Mouse (Mus musculus) thymus, postnatal 14 days (tissue): ENCODE measurements around the gene Rapgefl1.

Experiments
- DNase-seq: peaks from one replicate; pipeline ENCODE4 v3.0.0; 2021

The Rapgefl1 gene

DNA sequence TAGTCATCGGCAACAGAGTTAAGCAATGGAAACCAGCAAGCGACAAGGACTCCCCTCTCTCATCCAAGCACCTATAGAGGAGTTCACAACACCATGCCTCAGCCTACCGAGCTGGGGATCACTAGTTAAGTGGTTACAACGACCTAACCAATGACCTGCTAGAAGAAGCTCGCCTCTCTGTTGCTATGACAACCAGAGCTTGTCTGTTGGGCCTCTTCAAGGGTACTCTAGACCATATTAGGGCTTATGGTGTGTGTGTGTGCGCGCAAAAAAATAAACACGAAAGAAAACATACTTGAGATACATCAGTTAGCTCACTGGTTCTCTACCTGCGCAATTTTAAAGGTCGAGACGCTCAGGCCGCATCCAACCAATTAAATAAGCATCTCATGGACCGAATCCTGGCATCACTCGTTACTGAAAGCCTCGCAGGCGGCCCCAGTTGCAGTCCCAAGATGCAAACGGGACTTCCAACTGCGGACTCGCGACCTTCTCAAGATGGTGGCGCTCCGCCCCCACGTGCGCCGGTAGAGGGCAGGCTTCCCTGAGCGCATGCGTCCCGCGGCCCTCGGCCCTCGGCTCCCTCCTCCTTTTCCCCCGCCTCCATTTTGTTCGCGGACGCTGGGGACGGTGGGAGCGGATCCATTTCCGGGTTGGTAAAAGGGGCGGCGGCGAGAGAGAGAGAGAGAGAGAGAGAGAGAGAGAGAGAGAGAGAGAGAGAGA is 26.6 kb downstream of the Rapgefl1 start, which contains the start of gene Wipf2:
Gene Wipf2, plus strand, starts transcription at position 611 of the 723 bp plus-strand sequence.
- DNase-seq, result peak; percentile 97

DNA sequence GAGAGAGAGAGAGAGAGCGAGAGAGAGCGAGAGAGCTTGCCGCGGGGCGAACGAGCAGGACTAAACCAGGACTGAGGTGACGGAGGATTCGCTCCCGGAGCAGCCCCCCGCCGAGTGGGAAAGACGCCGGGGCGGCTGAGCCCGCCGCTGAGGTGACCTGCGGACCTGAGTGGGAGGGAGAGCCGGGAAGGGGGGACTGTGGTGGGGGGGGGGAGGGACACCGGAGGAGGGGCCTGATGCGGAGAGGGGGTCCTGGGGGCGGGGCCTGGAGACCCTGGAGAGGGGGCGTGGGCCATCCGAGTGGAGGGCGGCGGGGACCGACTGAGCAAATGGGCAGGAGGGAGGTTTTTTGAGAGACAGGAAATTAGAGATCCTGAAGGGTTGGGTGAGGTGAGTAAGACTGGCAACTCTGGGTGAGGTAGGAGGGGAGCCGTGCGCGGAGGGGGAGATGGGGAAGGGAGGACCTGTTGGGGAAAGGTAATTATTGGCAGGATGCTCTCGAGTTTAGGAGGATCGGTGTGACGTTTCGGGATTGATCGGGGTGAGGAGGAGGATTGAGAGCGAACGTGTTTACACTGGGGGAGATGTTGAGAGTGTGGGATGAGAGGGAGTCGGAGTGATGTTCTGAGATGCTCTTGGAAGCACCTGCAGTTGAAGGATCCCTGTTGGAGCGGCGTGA is 27.3 kb downstream of the Rapgefl1 start:
- DNase-seq, result peak; percentile 75

DNA sequence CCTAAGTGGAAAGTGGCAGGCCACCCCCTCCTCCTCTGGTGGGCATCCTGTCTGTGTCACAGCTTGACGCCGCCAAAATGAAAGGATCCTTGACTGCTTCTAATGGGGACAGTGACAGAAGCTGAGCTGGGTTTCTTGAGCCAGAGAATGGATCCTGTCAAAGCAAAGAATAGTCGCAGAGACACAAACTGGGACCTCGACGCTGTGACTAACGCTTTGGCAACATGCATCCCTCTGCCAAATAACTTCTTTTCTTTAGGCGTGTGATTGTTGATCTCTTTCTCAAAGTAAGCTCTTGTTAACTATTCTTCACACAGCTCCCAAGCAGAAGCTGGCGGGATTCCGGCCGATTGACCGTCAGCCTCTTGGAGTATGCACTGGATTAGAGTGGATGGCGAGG is 30.7 kb downstream of the Rapgefl1 start:
- DNase-seq, result no peak

DNA sequence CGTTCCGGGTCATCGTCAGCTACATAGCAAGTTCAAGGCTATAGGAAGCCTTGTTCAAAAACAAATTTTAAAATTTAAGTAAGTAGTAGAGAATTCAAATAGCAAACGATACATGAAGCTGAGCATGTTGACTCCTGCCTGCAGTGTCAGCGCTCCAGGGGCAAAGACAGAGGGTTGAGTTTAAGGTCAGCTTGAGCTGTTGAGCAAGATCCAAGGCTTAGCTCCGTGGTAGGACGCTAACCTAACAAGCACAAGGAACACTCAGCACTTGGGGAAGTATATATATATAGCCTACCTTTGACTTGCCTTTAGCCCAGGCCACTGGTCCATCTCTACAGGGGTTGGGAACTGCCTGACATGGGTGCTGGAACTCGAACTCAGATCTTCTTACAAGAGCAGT is 33.3 kb downstream of the Rapgefl1 start:
- DNase-seq, result no peak

DNA sequence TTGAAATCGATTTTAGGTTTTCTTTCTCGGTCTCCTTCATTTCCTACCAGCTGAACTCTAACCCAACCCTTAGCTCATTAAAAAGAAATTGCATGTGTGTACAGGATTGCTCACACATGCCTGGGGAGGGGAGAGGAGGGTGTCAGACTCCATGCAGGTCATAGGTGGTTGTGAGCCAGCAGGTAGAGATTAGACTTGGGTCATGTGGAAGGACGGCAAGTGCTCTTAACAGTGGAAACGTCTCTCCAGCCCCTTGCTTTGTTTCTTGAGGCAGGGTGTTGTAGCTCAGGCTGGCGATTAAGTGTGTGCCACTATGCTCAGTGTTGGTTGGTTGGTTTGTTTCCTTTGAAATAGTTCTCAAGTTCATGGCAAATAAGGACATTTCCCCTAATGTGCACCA is 34.2 kb downstream of the Rapgefl1 start:
- no peak for DNase-seq

DNA sequence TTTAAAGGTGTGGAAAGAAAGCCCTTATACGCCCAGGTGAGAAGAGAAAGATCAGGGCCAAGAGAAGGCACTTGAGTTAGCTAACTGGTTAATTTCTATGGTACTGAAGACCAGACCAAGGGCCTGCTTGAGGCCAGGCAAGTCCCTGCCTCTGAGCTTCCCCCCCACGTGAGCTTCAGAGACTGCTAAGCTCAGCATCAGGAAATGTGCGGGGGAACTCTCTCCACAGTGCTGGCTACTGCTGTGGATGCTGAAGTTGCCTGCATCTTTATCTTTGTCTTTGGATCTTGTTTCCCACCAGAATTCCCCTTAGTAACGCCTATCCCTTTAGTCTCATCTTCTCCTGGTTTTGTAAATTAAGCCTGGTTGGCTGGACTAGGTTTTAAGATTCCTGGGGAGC is 34.8 kb downstream of the Rapgefl1 start:
- DNase-seq, result no peak

DNA sequence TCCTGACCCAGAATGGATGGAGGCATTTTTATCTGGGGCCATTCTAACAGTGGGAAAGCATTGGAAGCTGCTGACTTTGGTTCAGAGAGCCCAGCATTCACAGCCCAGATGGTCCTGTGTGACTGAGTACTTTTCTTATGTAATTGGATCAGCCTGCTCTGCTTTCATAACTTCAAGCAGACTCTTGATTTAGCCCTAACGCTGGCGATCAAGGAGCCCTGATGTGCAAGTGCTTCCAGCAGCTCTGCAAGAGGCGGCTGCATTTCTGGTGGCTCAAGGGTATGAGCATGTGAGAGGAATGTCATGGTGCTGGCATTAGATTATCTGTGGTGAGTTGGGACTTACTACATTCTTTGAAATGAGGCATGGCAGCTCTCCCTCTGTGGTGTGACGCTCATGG is 35.5 kb downstream of the Rapgefl1 start:
- no peak for DNase-seq

DNA sequence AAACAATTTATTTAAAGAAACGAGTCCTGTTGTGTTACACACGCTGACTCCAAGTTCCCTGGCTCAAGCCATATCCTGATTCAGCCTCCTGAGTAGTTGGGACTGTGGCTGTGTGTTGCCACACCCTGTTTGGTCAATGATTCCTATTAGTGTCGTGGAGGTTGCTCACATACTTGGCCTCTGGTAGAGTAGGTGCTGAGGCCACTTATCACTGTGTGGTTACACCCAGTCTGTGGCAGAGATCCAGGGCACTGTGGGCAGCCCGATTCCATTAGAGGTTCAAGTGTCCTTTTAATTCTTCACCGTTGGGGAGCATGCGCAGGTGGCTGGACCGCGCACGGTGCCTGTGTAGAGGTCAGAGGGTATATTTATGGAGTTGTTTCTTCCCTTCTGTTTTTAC is 37.3 kb downstream of the Rapgefl1 start:
- DNase-seq, result no peak

DNA sequence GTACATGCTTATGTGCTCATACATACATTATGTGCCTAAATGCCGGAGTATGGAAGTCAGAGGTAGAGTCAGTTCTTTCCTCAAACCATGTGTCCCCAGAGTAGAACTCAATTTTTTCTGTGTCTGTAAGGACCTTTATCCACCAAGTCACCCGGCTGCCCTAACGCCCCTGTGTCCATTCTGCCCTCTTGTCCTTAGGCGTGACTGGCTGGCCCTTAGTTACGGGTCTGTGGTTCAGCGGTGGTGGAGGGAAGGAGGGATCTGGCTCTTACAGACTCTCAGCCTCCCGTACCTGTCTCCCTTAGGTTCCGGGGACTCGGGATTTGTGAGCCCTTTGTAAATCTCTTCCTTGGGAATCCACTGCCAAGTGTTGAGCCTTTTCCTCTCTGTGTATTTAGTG is 40.4 kb downstream of the Rapgefl1 start:
- DNase-seq, result no peak

DNA sequence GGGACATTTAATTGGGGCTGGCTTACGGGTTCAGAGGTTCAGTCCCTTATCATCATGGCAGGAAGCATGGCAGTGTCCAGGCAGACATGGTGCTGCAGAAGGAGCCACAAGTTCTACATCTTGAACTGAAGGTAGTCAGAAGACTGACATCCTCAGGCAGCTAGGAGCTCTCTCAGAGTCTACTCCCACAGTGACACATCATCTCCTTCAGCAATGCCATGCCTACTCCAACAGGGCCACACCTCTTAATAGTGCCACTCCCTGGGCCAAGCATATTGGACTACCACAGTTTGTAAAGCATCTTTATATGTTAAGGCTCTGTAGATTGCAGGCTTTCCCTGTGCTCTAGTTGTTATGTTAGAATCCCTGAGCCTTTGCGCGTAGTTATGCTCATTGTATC is 51.1 kb downstream of the Rapgefl1 start:
- DNase-seq, result no peak

DNA sequence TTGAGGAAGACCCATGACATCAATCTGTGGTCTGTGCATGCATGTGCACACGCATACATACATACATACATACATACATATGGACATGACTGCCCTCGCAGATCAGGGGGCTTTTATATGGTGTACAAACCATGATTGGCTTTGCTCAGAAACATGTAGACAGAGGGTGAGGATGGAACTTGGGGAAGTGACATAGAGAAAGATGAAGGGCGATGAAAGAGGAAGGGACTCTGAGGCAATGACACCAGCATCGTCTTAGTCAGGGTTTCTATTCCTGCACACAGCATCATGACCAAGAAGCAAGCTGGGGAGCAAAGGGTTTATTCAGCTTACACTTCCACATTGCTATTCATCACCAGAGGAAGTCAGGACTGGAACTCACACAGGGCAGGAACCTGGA is 52.5 kb downstream of the Rapgefl1 start:
- DNase-seq, result no peak

DNA sequence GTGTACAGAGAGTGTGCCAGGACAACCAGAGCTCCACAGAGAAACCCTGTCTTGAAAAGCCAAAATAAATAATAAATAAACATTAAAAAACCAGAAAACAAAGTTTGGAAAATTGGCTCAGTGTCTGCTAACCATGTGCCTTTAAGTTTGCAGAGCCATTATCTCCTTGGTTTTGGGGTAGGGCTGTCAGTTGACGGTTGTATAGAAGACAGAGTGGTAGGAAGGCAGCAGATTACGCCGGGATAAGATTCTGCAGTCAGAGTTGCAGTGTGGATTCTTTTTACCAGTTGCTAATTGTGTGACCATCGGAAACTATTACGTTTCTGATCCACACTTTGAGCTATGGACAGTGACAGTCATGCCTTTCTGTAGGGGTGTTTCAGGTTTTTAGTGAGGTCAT is 53.4 kb downstream of the Rapgefl1 start:
- no peak for DNase-seq

DNA sequence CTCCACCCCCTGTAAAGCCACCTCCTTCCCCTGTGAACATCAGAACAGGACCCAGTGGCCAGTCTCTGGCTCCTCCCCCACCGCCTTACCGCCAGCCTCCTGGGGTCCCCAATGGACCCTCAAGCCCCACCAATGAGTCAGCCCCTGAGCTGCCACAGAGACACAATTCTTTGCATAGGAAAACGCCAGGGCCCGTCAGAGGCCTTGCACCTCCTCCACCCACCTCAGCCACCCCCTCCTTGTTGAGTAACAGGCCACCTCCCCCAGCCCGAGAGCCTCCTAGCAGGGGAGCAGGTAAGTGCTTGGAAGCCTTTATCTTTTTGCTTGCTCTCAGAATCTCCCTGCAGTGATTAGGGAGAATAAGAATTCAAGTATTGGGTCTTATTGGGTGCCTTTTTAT is 55.8 kb downstream of the Rapgefl1 start:
- DNase-seq, result no peak

DNA sequence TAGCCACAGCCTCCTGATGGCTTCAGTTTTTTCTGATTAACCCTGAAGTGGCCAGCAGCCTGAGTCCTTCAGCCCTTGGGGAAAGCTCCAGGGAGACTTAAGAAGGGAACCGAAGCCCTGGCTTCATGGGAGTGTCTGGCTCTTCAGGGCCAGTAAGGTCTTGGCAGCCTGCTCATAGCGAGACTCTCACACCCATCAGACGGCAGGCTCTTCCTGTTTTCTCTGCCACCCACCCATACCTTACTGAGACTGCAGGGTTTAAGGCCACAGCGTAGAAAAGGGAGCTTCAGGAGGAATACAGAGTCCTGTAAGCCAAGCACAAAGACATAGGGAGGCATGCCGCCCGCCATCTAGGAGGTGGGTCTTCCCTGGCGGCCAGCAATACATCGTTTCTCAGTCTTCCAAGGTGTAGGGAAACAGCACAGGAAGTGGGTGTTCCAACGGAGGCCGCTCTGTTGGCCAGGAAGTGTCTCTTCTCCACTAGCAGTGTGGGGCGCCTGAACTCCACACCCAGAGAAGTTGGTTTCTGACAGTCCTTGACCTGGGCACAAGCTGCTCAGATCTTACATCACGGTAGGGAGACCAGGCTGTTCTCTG is 64.0 kb downstream of the Rapgefl1 start:
- peak; percentile 54 for DNase-seq

DNA sequence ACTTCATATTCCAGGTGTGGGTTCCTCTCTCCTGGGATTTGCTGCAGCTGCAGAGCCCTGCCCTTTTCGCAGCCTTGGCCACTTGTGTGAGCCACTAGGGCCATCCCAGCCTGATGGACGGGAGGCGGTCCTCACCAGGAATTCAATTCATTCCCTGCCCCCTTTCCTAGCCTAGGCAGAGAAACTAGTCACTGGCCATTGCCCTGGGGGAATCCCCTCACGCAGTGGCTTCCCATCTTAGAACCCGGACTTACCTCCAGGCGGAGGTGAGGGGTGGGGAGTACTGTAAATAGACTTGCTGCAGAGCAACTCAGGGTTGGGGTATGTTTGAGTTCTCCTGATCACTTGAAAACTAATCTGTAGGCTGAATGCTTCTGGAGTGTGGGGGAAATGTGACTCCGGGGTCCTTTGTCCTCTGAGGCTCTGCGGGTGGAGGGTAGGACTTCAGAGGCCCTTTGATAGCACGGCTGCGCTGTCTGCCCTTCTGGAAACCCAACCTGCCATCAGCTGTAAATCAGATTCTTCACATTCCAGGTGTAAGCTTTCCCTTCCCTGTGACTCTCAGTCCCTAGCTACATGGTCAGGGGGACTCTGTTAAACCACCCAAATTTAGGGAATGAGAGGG is 66.1 kb downstream of the Rapgefl1 start:
- DNase-seq, result no peak
